Mouse (Mus musculus) cerebellum, adult 2 months (tissue): Measurements from ENCODE around the gene Ly75. TPM values are rescaled to one million over a fixed set of nuclear protein-coding genes. Genes with fewer than 3 reads are reported as not detected.

ENCODE experiments used
- DNase-seq, 2 experiments: peaks; one replicate each; pipeline ENCODE4 v3.0.0; 2021
- H3K27ac ChIP-seq: fragments of 200-500 bp; 2 replicates; pipeline ENCODE4 v1.5.1; 2012; ENCODE audit warnings: low read length, control low read depth, inconsistent platforms; ENCODE audit not compliant: insufficient read depth
- H3K27me3 ChIP-seq: fragments of 200-500 bp; 2 replicates; pipeline ENCODE4 v1.6.1; 2012; ENCODE audit warnings: inconsistent platforms, mild to moderate bottlenecking, low read length, moderate library complexity; ENCODE audit not compliant: control insufficient read depth, insufficient read depth
- H3K4me1 ChIP-seq: fragments of 200-500 bp; 2 replicates; pipeline ENCODE4 v1.6.1; 2011; ENCODE audit warnings: low read length; ENCODE audit not compliant: control insufficient read depth, insufficient read depth
- H3K4me3 ChIP-seq: fragments of 200-500 bp; replicated peaks from 2 replicates; pipeline ENCODE3; 2011; ENCODE audit warnings: mild to moderate bottlenecking, low read depth, low read length, control low read depth; ENCODE audit not compliant: insufficient read depth
- CTCF ChIP-seq: fragments of 200-500 bp; IDR thresholded peaks from 2 replicates; pipeline ENCODE4 v1.5.1; 2011; ENCODE audit warnings: low read depth, mild to moderate bottlenecking, control low read depth, low read length, moderate library complexity, borderline replicate concordance; ENCODE audit not compliant: insufficient read depth
- POLR2A ChIP-seq: fragments of 200-500 bp; IDR thresholded peaks from 2 replicates; pipeline ENCODE4 v1.6.1; 2011; ENCODE audit warnings: low read length, control low read depth, borderline replicate concordance; ENCODE audit not compliant: insufficient read depth
- WGBS: fragments of 180-500 bp; shearing (Covaris S2); methylation state at CpG from one replicate; pipeline ENCODE4 v1.1.7; 2018; 5-methylcytosine and 5-hydroxymethylcytosine counted together
- polyA plus RNA-seq: library from polyadenylated mRNA; depleted of rRNA; stranded (reverse); fragments of >200 nt; gene quantifications from 2 replicates; pipeline ENCODE4 v1.2.3, GENCODE M21; 2012

Ly75 gene
- polyA plus RNA-seq, 1 experiment: 0.92 TPM

- TF ChIP-seq POLR2A (no peak), CTCF (no peak)
- no peaks in the 10 kb centered on the region for H3K27me3 ChIP-seq
- H3K4me3 ChIP-seq: no peak overlapping the region
- H3K27ac ChIP-seq: peak overlapping the region; percentile 13; the same call in 1 of the 2 replicates
- WGBS: 64% methylated on average over 18 of the region's 18 CpGs
- no peak for DNase-seq
- no peaks in the 10 kb centered on the region for H3K4me1 ChIP-seq
These were observed 28.3 kb downstream of the Ly75 start for GRCm38 (mm10) chr2:60354541-60355387.

GRCm38 (mm10) chr2:60352296-60352695, 30.8 kb downstream of the Ly75 start:
- no peaks in the 10 kb centered on the region for H3K27me3 ChIP-seq
- 90% methylated on average over 5 of the region's 5 CpGs for WGBS
- H3K4me3 ChIP-seq: no peak overlapping the region
- H3K4me1 ChIP-seq: no peaks in the 10 kb centered on the region
- H3K27ac ChIP-seq: no peak overlapping the region
- no peak for TF ChIP-seq CTCF
- no peak for TF ChIP-seq POLR2A
- DNase-seq: no peak

DNA sequence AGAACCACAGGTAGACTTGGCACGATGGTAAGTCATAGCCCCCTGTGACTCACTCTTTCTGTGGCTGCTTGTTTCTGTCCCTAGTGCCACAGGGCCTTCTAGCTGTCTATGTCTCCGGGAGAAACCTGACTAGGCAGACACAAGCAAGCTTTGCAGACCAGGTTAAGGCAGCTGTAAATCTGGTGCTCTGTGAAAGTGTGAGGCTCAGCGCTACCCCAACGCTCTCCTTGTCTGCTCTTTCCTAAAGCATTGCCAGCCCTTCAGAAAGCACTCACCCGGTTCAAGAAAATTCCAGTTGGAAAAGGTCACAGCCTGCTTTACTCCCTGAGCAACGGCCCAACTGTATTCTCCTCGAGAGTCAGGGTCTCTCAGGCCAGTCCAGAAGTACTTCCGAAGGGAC, 31.3 kb downstream of the Ly75 start:
- WGBS: 78% methylated on average over 8 of the region's 8 CpGs
- no peaks in the 10 kb centered on the region for H3K4me1 ChIP-seq
- H3K27ac ChIP-seq: no peak overlapping the region
- no peak overlapping the region for H3K4me3 ChIP-seq
- no peaks in the 10 kb centered on the region for H3K27me3 ChIP-seq
- no peak for DNase-seq
- TF ChIP-seq CTCF: no peak
- no peak for TF ChIP-seq POLR2A

GRCm38 (mm10) chr2:60347875-60348274, 35.2 kb downstream of the Ly75 start:
- Histone ChIP-seq H3K4me1 (no peaks in the 10 kb centered on the region), H3K27me3 (no peaks in the 10 kb centered on the region), H3K4me3 (no peak overlapping the region), H3K27ac (no peak overlapping the region)
- 88% methylated on average over 7 of the region's 7 CpGs for WGBS
- TF ChIP-seq POLR2A (no peak), CTCF (no peak)
- DNase-seq: no peak

DNA sequence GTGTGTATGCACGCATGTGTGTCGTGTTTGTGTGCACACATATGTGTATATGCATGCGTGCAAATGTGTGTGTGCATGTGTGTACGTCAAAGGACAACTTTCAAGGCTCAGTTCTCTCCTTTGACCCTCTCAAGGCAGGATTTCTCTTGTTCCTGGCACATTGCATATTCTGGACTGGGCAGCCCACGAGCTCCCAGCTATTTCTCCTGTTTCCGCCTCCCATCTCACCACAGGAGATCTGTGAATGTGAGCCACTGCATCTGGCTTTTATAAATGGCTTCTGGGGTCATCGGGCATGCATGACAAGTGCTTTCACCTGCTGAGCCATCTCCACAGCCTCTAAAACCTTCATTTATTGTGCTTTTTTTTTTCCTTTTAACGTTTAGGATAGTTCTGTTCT, 36.6 kb downstream of the Ly75 start:
- H3K27ac ChIP-seq: no peak overlapping the region
- 51% methylated on average over 8 of the region's 8 CpGs for WGBS
- DNase-seq: no peak
- H3K4me3 ChIP-seq: no peak overlapping the region
- TF ChIP-seq POLR2A (no peak), CTCF (no peak)
- H3K4me1 ChIP-seq: no peaks in the 10 kb centered on the region
- no peaks in the 10 kb centered on the region for H3K27me3 ChIP-seq

- no peak for DNase-seq
- WGBS: 73% methylated on average over 7 of the region's 7 CpGs
- H3K27me3 ChIP-seq: no peaks in the 10 kb centered on the region
- TF ChIP-seq CTCF (no peak), POLR2A (no peak)
- no peak overlapping the region for H3K27ac ChIP-seq
- H3K4me1 ChIP-seq: no peaks in the 10 kb centered on the region
- no peak overlapping the region for H3K4me3 ChIP-seq
These were observed 37.4 kb downstream of the Ly75 start for GRCm38 (mm10) chr2:60345717-60346116.

GRCm38 (mm10) chr2:60343607-60344289, 39.4 kb downstream of the Ly75 start:
- Histone ChIP-seq H3K27ac (no peak overlapping the region), H3K27me3 (no peaks in the 10 kb centered on the region), H3K4me1 (no peaks in the 10 kb centered on the region), H3K4me3 (no peak overlapping the region)
- DNase-seq: no peak
- 71% methylated on average over 11 of the region's 11 CpGs for WGBS
- no peak for TF ChIP-seq POLR2A
- no peak for TF ChIP-seq CTCF

- DNase-seq: no peak
- TF ChIP-seq POLR2A (no peak), CTCF (no peak)
- Histone ChIP-seq H3K4me3 (no peak overlapping the region), H3K4me1 (no peaks in the 10 kb centered on the region; the same call in 1 of the 2 replicates), H3K27me3 (no peaks in the 10 kb centered on the region), H3K27ac (no peak overlapping the region)
- WGBS: 43% methylated on average over 4 of the region's 4 CpGs
These were observed 40.8 kb downstream of the Ly75 start for GRCm38 (mm10) chr2:60342107-60342880.
